Mouse (Mus musculus) liver, postnatal 0 days (tissue): ENCODE results near the gene Zfp184.

Experiments
- CTCF ChIP-seq: sonication (generic); IDR thresholded peaks from 2 replicates; pipeline ENCODE4 v1.5.1; 2016; ENCODE audit warnings: antibody characterized with exemption, low read depth
- EP300 ChIP-seq: IDR thresholded peaks from 2 replicates; pipeline ENCODE4 v1.6.1; 2016; ENCODE audit warnings: antibody characterized with exemption, low read depth, mild to moderate bottlenecking

GRCm38 (mm10) chr13:21924734-21925335 is 20.1 kb upstream of the Zfp184 start:
- TF ChIP-seq CTCF, result no peak
- no peak for TF ChIP-seq EP300
